Mouse (Mus musculus) ES-E14 (cell line): ENCODE data around the gene Btbd6. TPM values are rescaled to one million over a fixed set of nuclear protein-coding genes. Genes with fewer than 3 reads are reported as not detected.

Source experiments
- DNase-seq: peaks from one replicate; pipeline ENCODE4 v3.0.0-alpha.2; 2013; ENCODE audit warnings: low read depth, low spot score
- H3K27ac ChIP-seq: 2 replicates; pipeline ENCODE4 v1.5.1; 2012; ENCODE audit warnings: low read depth, mild to moderate bottlenecking, low read length, moderate library complexity, mixed read lengths; ENCODE audit not compliant: poor library complexity, insufficient read depth, severe bottlenecking
- H3K36me3 ChIP-seq: 2 replicates; pipeline ENCODE4 v1.6.1; 2012; ENCODE audit warnings: mild to moderate bottlenecking, low read length, moderate library complexity, mixed read lengths; ENCODE audit not compliant: control insufficient read depth, poor library complexity, insufficient read depth, severe bottlenecking
- H3K4me1 ChIP-seq, 2 experiments: fragments of 150-350 bp in 1 of 2; sonication (generic) in 1 of 2; 2 replicates each; pipeline ENCODE4 v1.6.1; 2012; ENCODE audit warnings: low read length in 2 of 2, mild to moderate bottlenecking in 1 of 2, mixed read lengths in 1 of 2; ENCODE audit not compliant: control insufficient read depth in 2 of 2, insufficient read depth in 2 of 2, poor library complexity in 1 of 2
- H3K4me3 ChIP-seq, 2 experiments: fragments of 150-350 bp in 1 of 2; sonication (generic) in 1 of 2; 2 replicates each; pipeline ENCODE4 v1.5.1; 2012; ENCODE audit warnings: low read length in 2 of 2, low read depth in 1 of 2, mild to moderate bottlenecking in 1 of 2, mixed read lengths in 1 of 2; ENCODE audit not compliant: insufficient read depth in 1 of 2, poor library complexity in 1 of 2, severe bottlenecking in 1 of 2
- H3K9ac ChIP-seq: 2 replicates; pipeline ENCODE4 v1.6.1; 2012; ENCODE audit warnings: low read depth, mild to moderate bottlenecking, low read length, mixed read lengths; ENCODE audit not compliant: poor library complexity, insufficient read depth, severe bottlenecking
- H3K9me3 ChIP-seq: fragments of 150-350 bp; sonication (generic); 2 replicates; pipeline ENCODE4 v1.6.1; 2012; ENCODE audit warnings: low read depth, mild to moderate bottlenecking, low read length; ENCODE audit not compliant: control insufficient read depth, insufficient read depth
- CHD2 ChIP-seq: IDR thresholded peaks from 2 replicates; pipeline ENCODE4 v1.6.1; 2014; ENCODE audit warnings: mild to moderate bottlenecking, low read depth, low read length, inconsistent platforms
- HCFC1 ChIP-seq: IDR thresholded peaks from 2 replicates; pipeline ENCODE4 v1.6.1; 2012; ENCODE audit warnings: low read length, inconsistent platforms, borderline replicate concordance; ENCODE audit not compliant: insufficient read depth
- MAFK ChIP-seq: IDR thresholded peaks from 2 replicates; pipeline ENCODE4 v1.6.1; 2014; ENCODE audit warnings: mild to moderate bottlenecking, low read depth, low read length, inconsistent platforms; ENCODE audit not compliant: insufficient read depth
- ZC3H11A ChIP-seq: IDR thresholded peaks from 2 replicates; pipeline ENCODE4 v1.6.1; 2012; ENCODE audit warnings: low read depth, mild to moderate bottlenecking, inconsistent platforms, low read length, borderline replicate concordance
- ZNF384 ChIP-seq: IDR thresholded peaks from 2 replicates; pipeline ENCODE4 v1.6.1; 2012; ENCODE audit warnings: low read depth, low read length, inconsistent platforms
- in situ Hi-C, 2 experiments: fragments of 600-800 bp; cut with MboI; formaldehyde crosslinking; loops; one replicate each; pipeline ENCODE4 v1.15.1; 2025; ENCODE audit warnings: low sequenced_read_pairs in 2 of 2, inconsistent platforms in 1 of 2; ENCODE audit not compliant: unreplicated experiment in 2 of 2
- total RNA-seq: library from RNA; depleted of rRNA; stranded (reverse); fragments of 300-350 nt; gene quantifications from 2 replicates; pipeline ENCODE4 v1.2.3, GENCODE M21; 2012

The Btbd6 gene
- total RNA-seq, 1 experiment = 13.4 TPM

DNA sequence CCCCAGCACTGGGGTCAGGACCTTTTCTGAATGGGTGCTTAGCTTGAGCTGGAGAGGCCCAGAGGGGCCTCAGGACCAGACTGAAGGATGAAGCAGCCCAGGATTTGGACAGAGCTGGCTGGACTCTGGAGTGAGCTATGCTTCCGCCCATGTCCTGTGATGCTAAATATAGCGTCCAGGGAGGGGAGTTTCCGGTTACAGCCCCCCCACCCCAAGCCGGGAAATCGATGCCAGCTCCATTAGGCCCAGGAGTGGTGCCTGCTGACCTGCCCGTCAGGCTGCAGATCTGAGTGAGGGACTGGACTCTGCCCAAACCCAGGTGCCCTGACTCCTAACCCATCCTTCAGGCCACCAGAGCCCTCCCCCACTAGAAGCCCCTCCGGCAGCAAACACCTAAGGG is 43.6 kb upstream of the Btbd6 start:
- no peak overlapping the region for H3K27ac ChIP-seq
- DNase-seq = no peak
- TF ChIP-seq MAFK = no peak
- no peak for TF ChIP-seq HCFC1
- TF ChIP-seq ZC3H11A = no peak
- TF ChIP-seq ZNF384 = no peak
- no peak for TF ChIP-seq CHD2
- no peaks in the 10 kb centered on the region for H3K9me3 ChIP-seq
- in situ Hi-C loops = no loop called here
- no peak overlapping the region for H3K9ac ChIP-seq
- H3K36me3 ChIP-seq = no peaks in the 10 kb centered on the region
- H3K4me3 ChIP-seq = no peak overlapping the region
- H3K4me1 ChIP-seq = peaks cover 0 to 3% of the 10 kb centered on the region in 2 experiments; a peak in 1 of 4 replicates

DNA sequence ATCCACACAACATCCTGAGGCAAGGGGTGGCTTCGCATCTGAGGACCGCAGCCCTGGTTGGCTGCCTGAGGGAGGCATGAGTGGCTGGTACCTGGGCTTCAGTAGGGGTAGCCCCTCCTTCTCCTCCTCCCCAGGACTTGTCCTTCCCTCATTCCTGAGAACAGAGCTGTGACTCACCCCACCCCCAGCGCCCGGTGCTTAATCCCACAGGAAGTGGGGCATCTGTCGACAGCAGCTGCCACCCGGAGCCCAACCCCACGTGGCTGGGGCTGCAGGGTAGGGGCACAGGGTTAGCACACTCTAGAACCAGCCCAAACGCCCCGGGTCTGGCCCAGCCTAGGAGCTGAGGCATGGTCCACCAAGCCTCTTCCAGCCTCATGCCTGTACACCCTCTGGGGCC is 38.4 kb upstream of the Btbd6 start:
- peaks cover 2 to 10% of the 10 kb centered on the region in 2 experiments; a peak in 1 of 4 replicates for H3K4me1 ChIP-seq
- no peaks in the 10 kb centered on the region for H3K36me3 ChIP-seq
- H3K4me3 ChIP-seq = no peak overlapping the region
- no peak overlapping the region for H3K27ac ChIP-seq
- TF ChIP-seq ZC3H11A (no peak), MAFK (no peak), CHD2 (no peak), HCFC1 (no peak), ZNF384 (no peak)
- no peak overlapping the region for H3K9ac ChIP-seq
- no peak for DNase-seq
- no peaks in the 10 kb centered on the region for H3K9me3 ChIP-seq
- in situ Hi-C loops = no loop called here

DNA sequence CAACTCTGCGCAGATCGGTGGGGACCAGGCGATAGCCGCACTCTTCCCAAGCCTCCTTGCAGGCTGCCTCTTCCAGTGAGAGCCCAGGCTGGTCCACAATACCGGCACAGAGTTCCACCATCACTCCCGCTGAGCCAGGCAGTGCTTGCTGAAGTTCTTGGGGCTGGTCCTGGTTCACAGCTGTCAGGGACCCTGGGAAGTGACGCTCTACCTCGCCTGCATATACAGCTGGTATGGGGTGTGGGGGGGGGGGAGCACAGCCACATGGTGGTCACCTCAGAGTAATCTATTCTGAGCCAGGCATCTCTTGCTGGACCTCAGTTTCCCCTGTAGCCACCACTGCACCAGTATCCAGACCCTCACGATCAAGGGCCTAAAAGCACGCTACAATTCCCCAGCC is 37.9 kb upstream of the Btbd6 start:
- no peak overlapping the region for H3K9ac ChIP-seq
- no peaks in the 10 kb centered on the region for H3K9me3 ChIP-seq
- H3K4me1 ChIP-seq = peaks cover 2 to 10% of the 10 kb centered on the region in 2 experiments; a peak in 1 of 4 replicates
- TF ChIP-seq CHD2 (no peak), MAFK (no peak), HCFC1 (no peak), ZC3H11A (no peak), ZNF384 (no peak)
- in situ Hi-C loops = no loop called here
- no peak overlapping the region for H3K27ac ChIP-seq
- no peak for DNase-seq
- no peaks in the 10 kb centered on the region for H3K36me3 ChIP-seq
- H3K4me3 ChIP-seq = no peak overlapping the region

DNA sequence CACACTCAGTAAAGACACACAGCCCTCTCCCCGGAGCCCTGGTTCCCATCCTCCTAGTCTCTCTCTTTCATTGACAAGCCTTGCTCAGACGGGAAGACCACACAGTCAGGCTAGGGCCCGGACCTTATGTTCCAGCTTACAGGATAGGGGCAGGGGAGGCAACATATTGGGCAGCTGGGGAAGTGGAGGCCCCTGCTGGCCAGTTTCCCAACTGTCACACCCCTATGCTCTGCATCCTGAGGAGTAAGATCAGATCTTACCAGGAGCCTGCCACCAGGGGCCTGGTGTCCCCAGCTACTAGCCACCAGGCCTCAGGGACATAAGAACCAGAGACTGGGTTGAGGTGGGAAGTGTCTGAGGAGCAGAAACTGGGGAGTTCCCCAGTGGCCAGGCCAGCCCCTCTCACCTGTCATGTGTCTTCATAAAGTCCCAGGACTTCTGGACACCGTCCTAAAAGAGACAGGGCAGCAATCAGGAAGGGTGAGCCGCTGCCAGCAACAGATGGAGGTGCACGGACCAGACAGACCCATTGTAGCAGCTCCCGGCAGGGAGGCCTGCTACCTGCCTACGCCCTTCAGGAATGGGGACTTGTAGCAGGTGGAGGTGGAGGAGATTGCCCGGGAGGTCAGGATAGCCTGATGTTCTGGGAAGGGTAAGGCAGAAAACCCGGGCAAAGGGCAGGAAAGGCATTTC is 37.3 kb upstream of the Btbd6 start:
- H3K9ac ChIP-seq = no peak overlapping the region
- in situ Hi-C loops = no loop called here
- H3K4me1 ChIP-seq = peaks cover 2 to 10% of the 10 kb centered on the region in 2 experiments; a peak in 1 of 4 replicates
- no peak overlapping the region for H3K4me3 ChIP-seq
- no peaks in the 10 kb centered on the region for H3K36me3 ChIP-seq
- no peak for DNase-seq
- no peak overlapping the region for H3K27ac ChIP-seq
- no peaks in the 10 kb centered on the region for H3K9me3 ChIP-seq
- TF ChIP-seq MAFK (no peak), HCFC1 (no peak), CHD2 (no peak), ZNF384 (no peak), ZC3H11A (no peak)
